Mouse (Mus musculus) heart, postnatal 0 days (tissue): Measurements from ENCODE around the gene Cdh6. TPM values are rescaled to one million over a fixed set of nuclear protein-coding genes. Genes with fewer than 3 reads are reported as not detected.
A peak's percentile ranks its signal among the peaks of the same experiment; 100 is the strongest.

Experiments
- ATAC-seq: fragments of 200-750 bp; cut with Nextera tagmentation; 2 replicates; pipeline ENCODE4 v1.8.0; 2017; ENCODE audit warnings: low read depth, moderate number of reproducible peaks, moderate library complexity; ENCODE audit not compliant: insufficient read depth
- DNase-seq: peaks from one replicate; pipeline ENCODE4 v3.0.0-alpha.2; 2016; ENCODE audit warnings: low spot score
- H3K27ac ChIP-seq: fragments of 300-500 bp; sonication (generic); 2 replicates; pipeline ENCODE4 v1.5.1; 2014; ENCODE audit warnings: low read depth, mild to moderate bottlenecking
- H3K27me3 ChIP-seq: fragments of 300-500 bp; sonication (generic); 2 replicates; pipeline ENCODE4 v1.6.1; 2014; ENCODE audit warnings: low read length, mixed read lengths; ENCODE audit not compliant: control insufficient read depth, insufficient read depth
- H3K36me3 ChIP-seq: fragments of 300-500 bp; sonication (generic); replicated peaks from 2 replicates; pipeline ENCODE4 v1.6.1; 2014; ENCODE audit warnings: low read length, mixed read lengths; ENCODE audit not compliant: control insufficient read depth, insufficient read depth
- H3K4me1 ChIP-seq: fragments of 300-500 bp; sonication (generic); 2 replicates; pipeline ENCODE4 v1.6.1; 2014; ENCODE audit warnings: antibody characterized with exemption; ENCODE audit not compliant: control insufficient read depth, insufficient read depth
- H3K4me2 ChIP-seq: fragments of 300-500 bp; sonication (generic); 2 replicates; pipeline ENCODE4 v1.6.1; 2014; ENCODE audit warnings: low read depth, mild to moderate bottlenecking, low read length, moderate library complexity
- H3K4me3 ChIP-seq: fragments of 300-500 bp; sonication (generic); 2 replicates; pipeline ENCODE4 v1.5.1; 2014; ENCODE audit warnings: low read depth, low read length
- H3K9ac ChIP-seq: fragments of 300-500 bp; sonication (generic); replicated peaks from 2 replicates; pipeline ENCODE4 v1.6.1; 2014; ENCODE audit warnings: low read depth, low read length, mixed read lengths
- H3K9me3 ChIP-seq: fragments of 300-500 bp; sonication (generic); replicated peaks from 2 replicates; pipeline ENCODE4 v1.6.1; 2016; ENCODE audit warnings: low read length; ENCODE audit not compliant: control insufficient read depth
- CTCF ChIP-seq: IDR thresholded peaks from 2 replicates; pipeline ENCODE4 v1.5.1; 2016; ENCODE audit warnings: antibody characterized with exemption, control low read depth, low read depth
- EP300 ChIP-seq: IDR thresholded peaks from 2 replicates; pipeline ENCODE4 v1.6.1; 2016; ENCODE audit warnings: antibody characterized with exemption, low read depth
- WGBS: fragments of 180-500 bp; shearing (Covaris S2); extraction: QIAGEN DNeasy Blood & Tissue Kit; methylation state at CpG from one replicate; pipeline ENCODE4 v1.1.7; 2014; 5-methylcytosine and 5-hydroxymethylcytosine counted together
- polyA plus RNA-seq: library from polyadenylated mRNA; unstranded; fragments of >200 nt; fragmentation: Nextera tagmentation; extraction: Ambion mirVana; gene quantifications from 2 replicates; pipeline ENCODE4 v1.2.1, GENCODE M21; 2015
- total RNA-seq: library from RNA; depleted of rRNA; stranded (reverse); fragments of >200 nt; gene quantifications from 2 replicates; pipeline ENCODE4 v1.2.3, GENCODE M21; 2014; ENCODE audit warnings: low replicate concordance

The Cdh6 gene
- total and polyA plus RNA-seq, 2 experiments from 2014 or later: 0.34 to 0.64 TPM

- Histone ChIP-seq H3K36me3 (no peaks in the 10 kb centered on the region), H3K27me3 (no peaks in the 10 kb centered on the region), H3K9ac (no peak overlapping the region), H3K27ac (no peak overlapping the region), H3K4me2 (no peak overlapping the region), H3K4me3 (no peak overlapping the region), H3K9me3 (no peaks in the 10 kb centered on the region), H3K4me1 (no peaks in the 10 kb centered on the region)
- WGBS: 90% methylated on average over 10 of the region's 10 CpGs
- no peak for DNase-seq
- no peak for ATAC-seq
- TF ChIP-seq EP300: no peak
- TF ChIP-seq CTCF: no peak
Observed at GRCm38 (mm10) chr15:13057302-13057701, 116.2 kb downstream of the Cdh6 start.

DNA sequence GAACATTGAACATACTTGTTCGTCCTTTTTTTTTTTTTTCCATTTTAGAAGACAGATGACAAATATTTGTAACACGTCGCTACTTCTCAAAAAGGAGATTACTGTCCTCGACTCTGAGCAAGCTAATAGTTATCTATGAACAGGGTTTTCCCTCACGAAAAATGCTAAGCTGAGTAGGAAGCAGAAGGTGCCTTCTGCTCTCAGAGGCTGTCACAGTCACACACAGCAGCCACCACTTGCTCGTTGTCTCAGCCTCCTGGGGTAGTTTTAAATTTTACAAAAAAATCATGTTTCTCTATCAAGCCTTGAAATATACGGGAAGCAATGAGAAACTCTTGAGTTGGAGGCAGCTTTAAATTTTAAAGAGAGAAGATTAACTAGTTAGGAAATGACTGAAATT, 125.6 kb downstream of the Cdh6 start:
- ATAC-seq: no peak
- DNase-seq: no peak
- Histone ChIP-seq H3K27ac (no peak overlapping the region), H3K9me3 (no peaks in the 10 kb centered on the region), H3K4me1 (no peaks in the 10 kb centered on the region), H3K27me3 (no peaks in the 10 kb centered on the region), H3K9ac (no peak overlapping the region), H3K4me3 (no peak overlapping the region), H3K4me2 (no peak overlapping the region), H3K36me3 (no peaks in the 10 kb centered on the region)
- WGBS: 56% methylated on average over 7 of the region's 7 CpGs
- TF ChIP-seq EP300 (no peak), CTCF (no peak)

DNA sequence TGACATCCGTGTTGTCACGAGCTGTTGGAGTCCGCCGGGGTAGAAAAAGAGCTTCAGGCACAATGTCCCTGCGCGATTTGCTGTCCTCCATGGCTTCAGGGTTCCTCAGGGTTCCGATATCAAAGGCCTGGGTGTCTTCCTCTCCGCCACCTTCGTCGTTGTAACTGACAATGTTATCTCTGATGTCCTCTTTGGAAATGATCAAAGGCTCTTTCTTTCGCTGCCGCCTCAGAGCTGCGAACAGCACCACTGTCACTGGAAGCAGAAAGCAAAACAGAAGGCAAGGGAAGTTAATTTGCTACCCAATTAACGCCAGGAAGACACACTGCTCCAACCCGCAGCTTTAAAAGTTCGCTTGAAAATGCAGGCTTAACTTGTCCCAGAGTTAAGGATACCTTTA, 139.0 kb downstream of the Cdh6 start:
- no peak for TF ChIP-seq EP300
- TF ChIP-seq CTCF: no peak
- 15% methylated on average over 16 of the region's 16 CpGs for WGBS
- no peak for ATAC-seq
- Histone ChIP-seq H3K27ac (no peak overlapping the region), H3K36me3 (no peaks in the 10 kb centered on the region), H3K27me3 (no peaks in the 10 kb centered on the region), H3K4me2 (peak overlapping the region; percentile 30), H3K9me3 (no peaks in the 10 kb centered on the region), H3K9ac (no peak overlapping the region), H3K4me3 (no peak overlapping the region), H3K4me1 (no peaks in the 10 kb centered on the region)
- DNase-seq: no peak

DNA sequence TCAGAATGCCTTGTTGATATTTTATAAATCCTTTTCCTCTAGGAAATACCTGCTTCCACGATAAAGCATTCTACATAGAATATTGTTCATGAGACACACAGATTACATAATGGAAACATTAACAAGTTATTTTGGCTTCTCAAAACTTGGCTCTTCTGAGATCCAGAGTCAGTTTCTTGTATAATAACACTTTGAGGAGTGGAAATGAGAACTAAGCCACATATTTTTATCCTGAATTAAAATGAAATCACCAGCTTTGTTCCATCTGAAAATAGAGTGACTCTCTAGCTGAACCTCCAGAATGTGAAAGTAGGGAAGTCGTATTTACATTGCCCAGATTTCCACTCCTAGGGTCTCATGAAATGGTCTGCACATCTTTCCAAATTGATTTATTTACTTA, 142.8 kb downstream of the Cdh6 start:
- no peak for DNase-seq
- Histone ChIP-seq H3K9me3 (no peaks in the 10 kb centered on the region), H3K4me2 (no peak overlapping the region), H3K9ac (no peak overlapping the region), H3K36me3 (no peaks in the 10 kb centered on the region), H3K4me3 (no peak overlapping the region), H3K27ac (no peak overlapping the region), H3K4me1 (no peaks in the 10 kb centered on the region), H3K27me3 (no peaks in the 10 kb centered on the region)
- WGBS: 58% methylated on average over 2 of the region's 2 CpGs
- ATAC-seq: no peak
- TF ChIP-seq EP300: no peak
- no peak for TF ChIP-seq CTCF

GRCm38 (mm10) chr15:13027513-13027912, 146.0 kb downstream of the Cdh6 start:
- 63% methylated on average over 5 of the region's 5 CpGs for WGBS
- ATAC-seq: no peak
- H3K9me3 ChIP-seq: no peaks in the 10 kb centered on the region

GRCm38 (mm10) chr15:13016756-13017357, 156.6 kb downstream of the Cdh6 start:
- DNase-seq (no peak), ATAC-seq (no peak)
- H3K36me3 ChIP-seq: no peaks in the 10 kb centered on the region
- 83% methylated on average over 2 of the region's 2 CpGs for WGBS
- H3K27ac ChIP-seq: no peak overlapping the region
- TF ChIP-seq CTCF (no peak), EP300 (no peak)
- no peaks in the 10 kb centered on the region for H3K4me1 ChIP-seq
- H3K4me3 ChIP-seq: no peak overlapping the region
- no peaks in the 10 kb centered on the region for H3K27me3 ChIP-seq
- H3K9me3 ChIP-seq: 0 out of 2 replicates have a peak, but pooled peaks cover 2% of the 10 kb centered on the region
- H3K9ac ChIP-seq: no peak overlapping the region
- H3K4me2 ChIP-seq: no peak overlapping the region

More at GRCm38 (mm10) chr15:13027513-13027912, 146.0 kb downstream of the Cdh6 start:
- Histone ChIP-seq H3K4me2 (no peak overlapping the region), H3K36me3 (no peaks in the 10 kb centered on the region), H3K27me3 (no peaks in the 10 kb centered on the region), H3K4me3 (no peak overlapping the region), H3K27ac (no peak overlapping the region), H3K9ac (no peak overlapping the region), H3K4me1 (no peaks in the 10 kb centered on the region)
- no peak for DNase-seq
- no peak for TF ChIP-seq CTCF
- no peak for TF ChIP-seq EP300
